Mouse (Mus musculus) brain, embryonic 18.5 days (tissue): ENCODE results near the gene Grin2a.

ENCODE experiments used
- DNase-seq: peaks from one replicate; pipeline ENCODE4 v3.0.0-alpha.2; 2012; ENCODE audit warnings: low read depth, low spot score

Gene Grin2a

GRCm38 (mm10) chr16:9994951-9995813 is at the start of gene Grin2a:
Gene Grin2a (minus strand): TSS chr16:9995560.
- DNase-seq, result no peak

- no peak for DNase-seq
These were observed 40.3 kb upstream of the Grin2a start for GRCm38 (mm10) chr16:10035582-10036215.

GRCm38 (mm10) chr16:10033416-10033979 is 38.1 kb upstream of the Grin2a start:
- no peak for DNase-seq

- no peak for DNase-seq
These were observed 36.5 kb upstream of the Grin2a start for GRCm38 (mm10) chr16:10031891-10032290.

GRCm38 (mm10) chr16:10026741-10027140 is 31.4 kb upstream of the Grin2a start:
- DNase-seq, result no peak

- no peak for DNase-seq
These were observed 14.4 kb upstream of the Grin2a start for GRCm38 (mm10) chr16:10009743-10010142.

GRCm38 (mm10) chr16:10005606-10006005 is 10.2 kb upstream of the Grin2a start:
- no peak for DNase-seq

- DNase-seq, result no peak
These were observed 8.7 kb upstream of the Grin2a start for GRCm38 (mm10) chr16:10004096-10004495.

- DNase-seq, result no peak
These were observed 7.6 kb upstream of the Grin2a start for GRCm38 (mm10) chr16:10003001-10003400.

GRCm38 (mm10) chr16:10001601-10002000 is 6.2 kb upstream of the Grin2a start:
- no peak for DNase-seq

GRCm38 (mm10) chr16:9999926-10000325 is 4.6 kb upstream of the Grin2a start:
- no peak for DNase-seq

GRCm38 (mm10) chr16:9997931-9998330 is 2.6 kb upstream of the Grin2a start:
- no peak for DNase-seq

- DNase-seq, result no peak
These were observed 452 bp upstream of the Grin2a start for GRCm38 (mm10) chr16:9995814-9996210.

GRCm38 (mm10) chr16:9994041-9994950 is 1.1 kb downstream of the Grin2a start:
- no peak for DNase-seq

GRCm38 (mm10) chr16:9993255-9994040 is 1.9 kb downstream of the Grin2a start:
- DNase-seq, result peak; percentile 65

- DNase-seq, result no peak
These were observed 2.6 kb downstream of the Grin2a start for GRCm38 (mm10) chr16:9992773-9993221.

GRCm38 (mm10) chr16:9992076-9992772 is 3.1 kb downstream of the Grin2a start:
- no peak for DNase-seq

- DNase-seq, result no peak
These were observed 10.3 kb downstream of the Grin2a start for GRCm38 (mm10) chr16:9985041-9985440.

GRCm38 (mm10) chr16:9980641-9981040 is 14.7 kb downstream of the Grin2a start:
- no peak for DNase-seq

GRCm38 (mm10) chr16:9978173-9978572 is 17.2 kb downstream of the Grin2a start:
- no peak for DNase-seq
